Mouse (Mus musculus) hindbrain, postnatal 0 days (tissue): Measurements from ENCODE around the gene Tspan15. TPM values are rescaled to one million over a fixed set of nuclear protein-coding genes. Genes with fewer than 3 reads are reported as not detected.

ENCODE experiments used
- ATAC-seq: fragments of 200-750 bp; cut with Nextera tagmentation; 2 replicates; pipeline ENCODE4 v1.8.0; 2017; ENCODE audit warnings: mild to moderate bottlenecking, moderate TSS enrichment, moderate library complexity
- DNase-seq: peaks from one replicate; pipeline ENCODE4 v3.0.0-alpha.2; 2015; ENCODE audit warnings: low spot score
- H3K27ac ChIP-seq: fragments of 300-500 bp; sonication (generic); 2 replicates; pipeline ENCODE4 v1.5.1; 2014; ENCODE audit warnings: mild to moderate bottlenecking
- H3K27me3 ChIP-seq: fragments of 300-500 bp; sonication (generic); 2 replicates; pipeline ENCODE4 v1.6.1; 2014; ENCODE audit warnings: low read length, mixed read lengths; ENCODE audit not compliant: insufficient read depth
- H3K36me3 ChIP-seq: fragments of 300-500 bp; sonication (generic); 2 replicates; pipeline ENCODE4 v1.6.1; 2014; ENCODE audit warnings: low read length, mixed read lengths; ENCODE audit not compliant: insufficient read depth
- H3K4me1 ChIP-seq: fragments of 300-500 bp; sonication (generic); 2 replicates; pipeline ENCODE4 v1.6.1; 2014; ENCODE audit warnings: antibody characterized with exemption, low read length, mixed read lengths; ENCODE audit not compliant: insufficient read depth
- H3K4me2 ChIP-seq: fragments of 300-500 bp; sonication (generic); 2 replicates; pipeline ENCODE4 v1.6.1; 2014; ENCODE audit warnings: low read depth, mild to moderate bottlenecking, low read length, moderate library complexity, mixed read lengths
- H3K4me3 ChIP-seq: fragments of 300-500 bp; sonication (generic); 2 replicates; pipeline ENCODE4 v1.5.1; 2014; ENCODE audit warnings: low read length
- H3K9ac ChIP-seq: fragments of 300-500 bp; sonication (generic); replicated peaks from 2 replicates; pipeline ENCODE4 v1.6.1; 2014; ENCODE audit warnings: mild to moderate bottlenecking, low read length, moderate library complexity, mixed read lengths
- H3K9me3 ChIP-seq: fragments of 300-500 bp; sonication (generic); 2 replicates; pipeline ENCODE4 v1.6.1; 2016; ENCODE audit warnings: low read length, mixed read lengths
- CTCF ChIP-seq: IDR thresholded peaks from 2 replicates; pipeline ENCODE4 v1.5.1; 2016; ENCODE audit warnings: antibody characterized with exemption, control low read depth, low read depth
- WGBS: fragments of 180-500 bp; shearing (Covaris S2); extraction: QIAGEN DNeasy Blood & Tissue Kit; methylation state at CpG from one replicate; pipeline ENCODE4 v1.1.7; 2014; 5-methylcytosine and 5-hydroxymethylcytosine counted together
- polyA plus RNA-seq: library from polyadenylated mRNA; unstranded; fragments of >200 nt; fragmentation: Nextera tagmentation; extraction: Ambion mirVana; gene quantifications from 2 replicates; pipeline ENCODE4 v1.2.1, GENCODE M21; 2015
- total RNA-seq: library from RNA; depleted of rRNA; stranded (reverse); fragments of >200 nt; gene quantifications from 2 replicates; pipeline ENCODE4 v1.2.3, GENCODE M21; 2014

Gene Tspan15
- total and polyA plus RNA-seq, 2 experiments from 2014 or later, result 20.4 to 30.8 TPM

DNA sequence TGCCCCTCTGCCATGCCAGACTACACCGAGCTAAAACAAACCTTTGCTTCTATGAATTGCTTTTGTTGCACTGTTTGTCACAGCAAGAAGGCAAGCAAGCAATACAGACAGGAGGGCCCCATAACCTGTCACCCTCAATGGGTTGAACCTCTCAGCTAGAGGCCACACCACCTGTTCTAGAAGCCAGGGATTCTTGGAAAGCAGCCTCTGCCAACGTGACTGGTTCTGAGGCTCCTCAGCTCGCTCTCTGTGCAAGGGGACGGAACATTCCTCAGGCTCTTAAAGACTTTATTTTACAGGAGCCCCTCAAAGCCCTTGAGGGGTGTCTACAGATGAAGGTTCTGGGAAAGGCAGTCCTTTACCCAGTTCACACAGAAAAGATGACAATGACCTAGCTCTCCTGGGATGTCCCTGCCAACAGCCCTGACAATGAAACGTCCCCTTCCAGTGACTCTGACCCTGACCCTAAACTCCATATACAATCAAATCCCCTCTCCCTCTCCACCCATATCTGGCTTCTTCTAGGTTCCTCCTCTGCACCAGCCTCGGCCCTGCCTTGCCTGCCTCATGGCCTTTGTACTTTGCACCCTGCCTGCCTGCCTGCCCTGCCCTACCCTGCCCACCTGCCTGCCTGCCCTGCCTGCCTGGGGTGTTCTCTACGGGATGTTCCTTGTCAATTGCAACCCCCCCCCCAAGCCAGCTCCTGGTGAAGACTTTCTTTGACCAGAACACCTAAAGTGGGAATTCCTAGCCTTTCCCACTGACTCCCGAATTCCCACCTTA is 10.1 kb downstream of the Tspan15 start:
- WGBS, result 80% methylated on average over 8 of the region's 8 CpGs
- no peak for ATAC-seq
- no peaks in the 10 kb centered on the region for H3K9me3 ChIP-seq
- no peak overlapping the region for H3K27ac ChIP-seq
- TF ChIP-seq CTCF, result no peak
- no peak for DNase-seq
- H3K36me3 ChIP-seq, result no peaks in the 10 kb centered on the region
- no peaks in the 10 kb centered on the region for H3K27me3 ChIP-seq
- no peaks in the 10 kb centered on the region for H3K4me1 ChIP-seq
- H3K4me2 ChIP-seq, result no peak overlapping the region
- H3K9ac ChIP-seq, result no peak overlapping the region
- no peak overlapping the region for H3K4me3 ChIP-seq

DNA sequence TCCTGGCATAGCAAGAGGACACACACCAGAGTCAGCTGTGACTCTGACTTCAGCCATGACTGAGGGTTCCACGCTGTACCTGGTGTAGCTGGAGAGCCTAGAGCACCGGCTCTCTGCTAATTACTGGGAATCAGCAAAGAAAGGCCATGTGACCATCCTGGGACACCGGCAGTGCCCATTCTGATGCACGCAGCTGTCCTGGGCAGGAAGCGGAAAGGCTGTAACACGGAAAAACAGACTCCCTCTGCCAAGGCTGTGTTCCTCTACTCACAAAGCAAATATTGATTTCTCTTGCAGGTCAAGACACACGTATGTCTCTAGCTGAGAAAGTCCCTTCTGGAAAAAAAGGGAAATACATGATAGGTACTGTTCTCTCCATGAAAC is 12.3 kb downstream of the Tspan15 start:
- Histone ChIP-seq H3K27me3 (no peaks in the 10 kb centered on the region), H3K4me2 (no peak overlapping the region), H3K9ac (no peak overlapping the region), H3K9me3 (no peaks in the 10 kb centered on the region), H3K36me3 (no peaks in the 10 kb centered on the region), H3K27ac (no peak overlapping the region), H3K4me1 (no peaks in the 10 kb centered on the region), H3K4me3 (no peak overlapping the region)
- no peak for ATAC-seq
- 66% methylated on average over 7 of the region's 7 CpGs for WGBS
- no peak for TF ChIP-seq CTCF
- no peak for DNase-seq

DNA sequence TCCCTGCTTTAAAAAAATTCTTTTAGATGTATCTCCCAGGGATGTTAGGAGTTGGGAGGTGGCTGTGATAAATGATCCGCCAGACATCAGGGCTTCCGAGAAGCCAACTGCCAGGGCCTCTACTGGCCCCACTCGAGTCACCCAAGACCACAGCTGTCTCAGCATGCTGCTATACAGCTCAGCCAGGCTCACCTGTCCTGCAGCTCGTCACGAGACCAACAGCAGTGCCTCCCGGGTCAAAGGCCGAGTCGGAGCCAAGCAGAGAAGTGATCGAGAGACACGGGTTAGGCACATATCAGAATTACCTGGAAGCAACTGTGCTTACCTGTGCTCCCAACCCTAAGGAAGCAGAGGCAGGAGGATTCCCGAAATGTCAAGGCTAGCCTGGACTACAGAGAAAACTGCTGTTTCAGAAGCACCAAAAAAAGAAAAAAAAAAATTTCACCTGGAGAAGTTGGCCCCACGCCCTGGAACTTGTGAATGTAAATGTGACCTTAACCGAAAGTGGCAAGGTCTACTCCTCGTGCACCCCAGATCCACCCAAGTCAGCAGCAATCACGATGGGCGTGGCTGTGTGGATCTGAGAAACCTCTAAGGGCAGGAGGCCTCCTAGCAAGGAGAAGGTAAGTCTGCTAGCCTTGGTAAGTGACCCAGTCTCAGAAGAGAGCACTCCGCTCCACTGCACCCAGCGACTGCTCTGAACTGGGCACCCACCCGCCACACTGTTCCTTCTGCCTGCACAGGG is 12.8 kb downstream of the Tspan15 start:
- no peak for TF ChIP-seq CTCF
- DNase-seq (no peak), ATAC-seq (no peak)
- Histone ChIP-seq H3K27ac (no peak overlapping the region), H3K9ac (no peak overlapping the region), H3K4me3 (no peak overlapping the region), H3K27me3 (no peaks in the 10 kb centered on the region), H3K36me3 (no peaks in the 10 kb centered on the region), H3K4me1 (no peaks in the 10 kb centered on the region), H3K9me3 (no peaks in the 10 kb centered on the region), H3K4me2 (no peak overlapping the region)
- 89% methylated on average over 19 of the region's 19 CpGs for WGBS

DNA sequence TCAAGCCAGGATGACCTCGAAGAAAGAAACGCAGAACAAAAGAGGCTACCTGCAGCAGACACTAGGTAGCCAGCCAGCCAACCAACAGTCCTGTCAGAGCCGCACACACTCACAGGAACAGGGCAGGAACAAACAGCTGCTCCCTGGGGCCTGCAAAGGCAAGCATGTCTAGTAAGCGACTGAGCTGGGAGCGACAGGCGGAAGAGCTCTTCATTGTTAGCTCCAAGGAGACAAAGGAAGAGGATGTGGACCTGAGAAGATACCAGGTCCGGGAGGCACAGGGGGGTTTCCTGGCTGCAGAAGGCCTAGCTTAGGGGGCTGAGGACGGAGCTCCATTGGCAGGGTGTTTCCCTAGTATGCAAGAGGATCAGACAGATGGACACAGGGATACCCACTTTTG is 13.9 kb downstream of the Tspan15 start:
- DNase-seq (peak; percentile 23), ATAC-seq (peak; percentile 39; the same call in 1 of the 2 replicates)
- H3K9me3 ChIP-seq, result no peaks in the 10 kb centered on the region
- no peak for TF ChIP-seq CTCF
- no peaks in the 10 kb centered on the region for H3K27me3 ChIP-seq
- H3K4me1 ChIP-seq, result no peaks in the 10 kb centered on the region
- H3K36me3 ChIP-seq, result no peaks in the 10 kb centered on the region
- H3K4me3 ChIP-seq, result no peak overlapping the region
- 49% methylated on average over 8 of the region's 8 CpGs for WGBS
- H3K27ac ChIP-seq, result peak overlapping the region; percentile 43; the same call in 1 of the 2 replicates
- no peak overlapping the region for H3K9ac ChIP-seq
- no peak overlapping the region for H3K4me2 ChIP-seq

DNA sequence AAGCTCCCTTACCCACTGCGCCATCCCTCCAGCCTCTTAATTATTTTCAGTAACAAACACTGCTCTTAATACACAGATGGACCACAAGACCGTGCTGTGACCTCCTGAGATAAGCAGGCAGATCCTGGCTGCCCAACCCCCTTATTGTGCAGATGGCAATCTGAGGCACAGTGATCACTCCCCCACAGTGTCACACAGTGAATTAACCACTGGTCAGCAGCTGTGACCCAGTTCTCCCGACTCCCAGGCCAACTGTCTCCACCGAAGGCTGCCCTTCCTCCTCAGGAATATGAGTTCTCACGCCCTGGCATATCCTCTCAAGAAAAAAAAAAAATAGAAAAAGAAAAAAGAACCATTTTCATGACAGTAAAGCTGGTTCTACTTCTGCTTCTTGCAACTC is 14.5 kb downstream of the Tspan15 start:
- Histone ChIP-seq H3K27ac (peak overlapping the region; percentile 43; the same call in 1 of the 2 replicates), H3K4me1 (no peaks in the 10 kb centered on the region), H3K36me3 (no peaks in the 10 kb centered on the region), H3K4me2 (no peak overlapping the region), H3K4me3 (no peak overlapping the region), H3K27me3 (no peaks in the 10 kb centered on the region), H3K9me3 (no peaks in the 10 kb centered on the region), H3K9ac (no peak overlapping the region)
- DNase-seq (peak; percentile 47), ATAC-seq (peak; percentile 74)
- WGBS, result 31% methylated on average over 5 of the region's 5 CpGs
- no peak for TF ChIP-seq CTCF

DNA sequence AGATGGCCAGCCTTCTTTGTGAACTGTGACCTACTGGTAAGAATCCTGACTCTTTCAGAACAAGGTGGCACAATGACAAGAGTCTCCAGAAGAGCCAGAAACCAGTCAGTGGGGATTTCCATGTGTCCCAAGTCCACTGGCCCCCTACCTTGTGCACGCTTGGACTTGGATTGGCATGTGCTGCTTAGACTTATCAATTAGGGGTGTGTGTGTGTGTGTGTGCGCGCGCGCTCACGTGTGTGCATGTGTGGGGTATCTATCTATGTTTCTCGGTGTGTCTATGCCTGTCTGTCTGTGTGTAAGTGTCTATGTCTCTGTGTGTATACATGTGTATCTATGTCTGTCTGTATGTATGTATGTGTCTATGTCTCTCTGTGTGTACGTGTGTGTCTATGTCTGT is 15.4 kb downstream of the Tspan15 start:
- 97% methylated on average over 8 of the region's 8 CpGs for WGBS
- Histone ChIP-seq H3K4me1 (no peaks in the 10 kb centered on the region), H3K4me3 (no peak overlapping the region), H3K9me3 (no peaks in the 10 kb centered on the region), H3K27me3 (no peaks in the 10 kb centered on the region), H3K36me3 (no peaks in the 10 kb centered on the region), H3K9ac (no peak overlapping the region), H3K4me2 (no peak overlapping the region), H3K27ac (no peak overlapping the region)
- no peak for TF ChIP-seq CTCF
- no peak for DNase-seq
- ATAC-seq, result 0 out of 2 replicates have a peak, but pooled peaks have one; percentile 16
